Mouse (Mus musculus) megakaryocyte, embryonic 14.5 days (primary cell): ENCODE measurements around the gene Rab3b.

Source experiments
- FLI1 ChIP-seq: IDR thresholded peaks from 2 replicates; pipeline ENCODE4 v1.6.1; 2012; ENCODE audit warnings: low read length, inconsistent platforms, mixed read lengths
- GATA1 ChIP-seq: IDR thresholded peaks from 3 replicates; pipeline ENCODE4 v1.6.1; 2012; ENCODE audit warnings: mixed read lengths, low read length, inconsistent platforms, borderline replicate concordance

GRCm38 (mm10) chr4:108835496-108835895, 43.4 kb upstream of the Rab3b start:
- no peak for TF ChIP-seq GATA1
- no peak for TF ChIP-seq FLI1
